Mouse (Mus musculus): ENCODE measurements around the gene Tars2.
"Not testable (repeated sequence)": the region's sequence is repeated elsewhere in the genome, so short reads cannot be mapped to it uniquely, and the experiment has no call there.

The Tars2 gene

GRCm38 (mm10) chr3:95698286-95698685 lies 61.7 kb downstream of the Tars2 start:
- no peak for DNase-seq (ENCODE audit: low read depth in 2 of 2, low spot score in 2 of 2)

- DNase-seq (ENCODE audit: low read depth in 2 of 2, low spot score in 2 of 2): no peak
These were observed 63.6 kb downstream of the Tars2 start for GRCm38 (mm10) chr3:95696360-95696759.

- DNase-seq (ENCODE audit: low read depth in 2 of 2, low spot score in 2 of 2): no peak
These were observed 64.2 kb downstream of the Tars2 start for GRCm38 (mm10) chr3:95695796-95696195.

GRCm38 (mm10) chr3:95694808-95695703 lies 65.0 kb downstream of the Tars2 start:
- DNase-seq (ENCODE audit: low read depth in 2 of 2, low spot score in 2 of 2): no peak

GRCm38 (mm10) chr3:95693821-95694807 lies 65.9 kb downstream of the Tars2 start:
- no peak for DNase-seq (ENCODE audit: low read depth in 2 of 2, low spot score in 2 of 2)

GRCm38 (mm10) chr3:95692677-95693076 lies 67.3 kb downstream of the Tars2 start:
- DNase-seq (ENCODE audit: low read depth in 2 of 2, low spot score in 2 of 2): no peak

GRCm38 (mm10) chr3:95690552-95690951 lies 69.5 kb downstream of the Tars2 start:
- DNase-seq (ENCODE audit: low read depth in 2 of 2, low spot score in 2 of 2): not testable (repeated sequence)

All from CD8-positive naive resting alpha-beta T cell, adult 2 months (primary cell).